Mouse (Mus musculus): ENCODE data around the gene Gm10153.
A peak's percentile ranks its signal among the peaks of the same experiment; 100 is the strongest.
"Not testable (repeated sequence)": the region's sequence is repeated elsewhere in the genome, so short reads cannot be mapped to it uniquely, and the experiment has no call there.

Gm10153 gene

DNA sequence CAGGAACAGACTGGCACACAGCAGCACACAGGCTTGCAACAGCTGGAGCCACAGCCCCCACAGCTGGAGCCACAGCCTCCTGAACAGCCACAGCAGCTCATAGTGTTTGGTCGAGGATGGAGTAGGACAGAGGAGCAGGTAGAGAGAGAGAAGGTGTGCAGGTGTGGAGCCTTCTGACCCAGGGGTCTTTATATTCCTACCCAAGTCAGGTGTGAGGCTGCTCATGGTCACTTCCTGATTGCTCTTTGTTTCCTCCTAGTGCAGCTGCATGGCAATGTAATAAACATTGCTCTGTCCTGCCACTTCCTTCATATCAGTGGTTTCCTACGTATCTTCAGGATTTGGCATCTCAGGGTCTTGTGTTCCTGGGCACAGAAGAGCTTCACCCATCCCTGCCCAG lies at the start of gene Gm10153:
TSS of gene Gm10153 (minus strand) at position 101 of the 400 bp plus-strand sequence.
- no peak for DNase-seq (ENCODE audit: low read depth, low spot score)

DNA sequence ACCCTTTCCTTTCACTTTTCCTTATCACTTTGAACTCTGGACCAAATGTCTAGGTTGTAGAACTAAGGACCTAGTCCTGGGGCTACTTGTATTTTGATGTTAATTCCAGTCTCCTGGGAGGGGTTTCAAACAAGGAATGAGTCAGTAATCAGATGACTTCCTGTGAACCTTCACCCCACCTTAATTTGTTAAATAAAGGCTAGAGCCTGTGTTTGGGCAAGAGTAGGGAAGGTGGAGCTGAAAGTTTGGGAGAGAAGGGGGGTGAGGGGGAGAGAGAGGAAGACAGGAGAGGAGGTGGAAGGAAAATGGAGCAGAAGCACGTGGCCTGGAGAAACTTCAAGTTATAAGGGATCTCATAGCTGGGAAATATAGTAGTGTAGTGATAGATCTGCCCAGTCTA lies 41.4 kb upstream of the Gm10153 start:
- DNase-seq (ENCODE audit: low read depth, low spot score) = no peak

DNA sequence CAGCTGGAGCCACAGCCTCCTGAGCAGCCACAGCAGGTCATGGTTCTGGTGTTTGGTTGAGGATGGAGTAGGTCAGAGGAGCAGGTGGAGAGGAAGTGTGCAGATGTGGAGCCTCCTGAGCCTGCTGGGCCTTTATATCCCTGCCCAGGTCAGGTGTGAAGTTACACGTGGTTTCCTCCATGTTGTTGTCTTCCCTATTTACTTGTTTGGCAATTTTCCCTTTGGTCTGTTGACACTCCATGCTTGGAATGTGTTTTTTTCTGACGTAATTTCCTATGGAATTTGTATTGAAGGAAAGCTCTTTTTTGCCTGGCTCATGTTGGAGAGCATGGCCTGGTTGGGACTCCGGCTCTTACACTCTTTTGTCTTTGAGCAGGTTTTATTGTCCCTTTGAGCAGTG lies 39.7 kb upstream of the Gm10153 start, which contains the start of gene Krtap5-5:
TSS of gene Krtap5-5 (minus strand) at position 101 of the 400 bp plus-strand sequence.
- not testable (repeated sequence) for DNase-seq (ENCODE audit: low read depth, low spot score)

DNA sequence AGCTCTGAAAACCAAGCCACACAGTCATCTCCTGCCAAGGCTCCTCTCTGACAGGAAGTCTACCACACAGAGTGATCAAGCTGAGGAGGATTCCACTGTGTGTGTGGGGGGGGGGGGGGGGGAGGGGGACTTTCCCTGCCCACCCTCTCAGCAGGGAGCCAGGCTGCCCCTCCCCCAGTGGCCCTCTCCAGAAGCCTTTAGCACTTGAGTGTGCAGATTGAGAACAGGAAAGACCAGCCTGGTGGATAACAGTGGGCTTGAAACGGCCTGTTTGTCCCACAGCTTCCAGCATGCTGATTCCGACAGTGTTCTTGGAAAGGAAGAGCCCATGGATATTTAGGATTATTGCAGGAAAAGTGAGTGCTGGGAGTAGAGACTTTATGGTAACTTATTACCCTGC lies 34.3 kb upstream of the Gm10153 start:
- DNase-seq (ENCODE audit: low read depth, low spot score) = no peak

DNA sequence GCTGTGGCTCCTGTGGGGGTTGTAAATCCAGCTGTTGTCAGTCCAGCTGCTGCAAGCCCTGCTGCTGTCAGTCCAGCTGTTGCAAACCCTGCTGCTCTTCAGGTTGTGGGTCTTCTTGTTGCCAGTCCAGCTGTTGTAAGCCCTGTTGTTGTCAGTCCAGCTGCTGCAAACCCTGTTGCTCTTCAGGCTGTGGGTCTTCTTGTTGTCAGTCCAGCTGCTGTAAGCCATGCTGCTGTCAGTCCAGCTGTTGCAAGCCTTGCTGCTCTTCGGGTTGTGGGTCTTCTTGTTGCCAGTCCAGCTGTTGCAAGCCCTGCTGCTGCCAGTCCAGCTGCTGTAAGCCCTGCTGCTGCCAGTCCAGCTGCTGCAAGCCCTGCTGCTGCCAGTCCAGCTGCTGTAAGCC lies 21.9 kb upstream of the Gm10153 start:
- not testable (repeated sequence) for DNase-seq (ENCODE audit: low read depth, low spot score)

DNA sequence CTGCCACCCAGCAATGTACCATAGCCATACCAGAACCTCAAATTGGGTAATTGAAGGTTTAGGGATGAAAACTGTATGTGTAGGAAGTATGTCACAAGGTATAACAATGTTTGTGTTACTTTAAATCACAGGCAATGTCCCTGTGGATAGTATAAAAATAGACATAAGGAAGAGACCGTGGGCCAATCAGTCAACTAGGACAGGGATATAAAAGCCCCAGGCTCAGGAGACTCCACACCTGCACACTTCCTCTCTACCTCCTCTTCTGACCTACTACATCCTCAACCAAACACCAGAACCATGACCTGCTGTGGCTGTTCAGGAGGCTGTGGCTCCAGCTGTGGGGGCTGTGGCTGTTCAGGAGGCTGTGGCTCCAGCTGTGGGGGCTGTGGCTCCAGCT lies 21.4 kb upstream of the Gm10153 start, which contains the start of gene Gm7579:
TSS of gene Gm7579 (plus strand) at position 301 of the 400 bp plus-strand sequence.
- no peak for DNase-seq (ENCODE audit: low read depth, low spot score)

DNA sequence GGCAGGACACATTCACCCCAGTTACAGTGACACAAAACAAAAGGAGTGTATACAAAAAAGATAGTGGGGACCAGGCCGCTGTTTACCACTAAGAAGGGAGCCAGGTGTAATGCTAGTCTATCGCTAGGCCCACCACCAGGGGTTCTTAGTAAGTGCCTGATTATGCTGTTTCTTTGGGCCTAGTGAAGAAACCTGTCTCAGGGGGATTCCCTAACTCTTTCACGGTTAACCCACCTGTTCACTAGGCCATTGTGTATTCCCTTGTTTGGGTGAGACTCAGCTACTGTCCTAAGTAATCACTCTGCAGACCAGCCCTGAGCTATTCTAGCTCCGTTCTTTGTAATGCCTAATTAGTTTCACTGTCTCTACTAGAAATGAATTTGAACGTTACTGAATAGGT lies 16.7 kb upstream of the Gm10153 start:
- DNase-seq (ENCODE audit: low read depth, low spot score) = not testable (repeated sequence)

DNA sequence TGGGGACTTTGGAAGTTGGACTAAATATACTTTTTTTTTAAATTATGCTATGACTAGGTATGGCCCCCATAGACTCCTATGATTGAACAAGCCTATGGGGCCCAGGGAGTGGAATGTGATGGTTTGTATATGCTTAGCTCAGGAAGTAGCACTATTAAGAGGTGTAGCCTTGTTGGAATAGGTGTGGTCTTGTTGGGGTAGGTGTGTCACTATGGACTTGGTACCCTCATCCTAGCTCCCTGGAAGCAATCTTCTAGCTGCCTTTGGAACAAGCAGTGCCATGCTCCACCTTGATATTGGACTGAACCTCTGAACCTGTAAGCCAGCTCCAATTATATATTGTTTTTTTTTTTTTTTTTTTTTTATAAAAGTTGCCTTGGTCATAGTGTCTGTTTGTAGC lies 15.3 kb upstream of the Gm10153 start:
- DNase-seq (ENCODE audit: low read depth, low spot score) = no peak

DNA sequence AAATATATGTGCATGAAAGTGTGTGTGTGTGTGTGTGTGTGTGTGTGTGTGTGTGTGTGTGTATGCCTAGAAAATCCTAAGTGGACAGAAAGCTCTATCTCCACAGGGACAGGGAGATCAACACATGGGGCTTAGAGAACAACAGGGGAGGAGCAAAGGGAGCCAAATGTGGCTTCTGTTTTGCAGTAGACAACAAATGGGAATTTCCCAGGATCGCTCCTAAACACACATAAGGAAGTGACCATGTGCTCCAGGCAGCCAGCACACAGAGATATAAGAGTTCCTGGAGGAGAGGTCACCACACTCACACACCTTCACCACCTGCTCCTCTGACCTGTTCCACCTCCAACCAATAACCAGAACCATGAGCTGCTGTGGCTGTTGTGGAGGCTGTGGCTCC lies 10.9 kb upstream of the Gm10153 start, which contains the start of gene Krtap5-3:
TSS of gene Krtap5-3 (plus strand) at position 301 of the 400 bp plus-strand sequence.
- no peak for DNase-seq (ENCODE audit: low read depth, low spot score)

DNA sequence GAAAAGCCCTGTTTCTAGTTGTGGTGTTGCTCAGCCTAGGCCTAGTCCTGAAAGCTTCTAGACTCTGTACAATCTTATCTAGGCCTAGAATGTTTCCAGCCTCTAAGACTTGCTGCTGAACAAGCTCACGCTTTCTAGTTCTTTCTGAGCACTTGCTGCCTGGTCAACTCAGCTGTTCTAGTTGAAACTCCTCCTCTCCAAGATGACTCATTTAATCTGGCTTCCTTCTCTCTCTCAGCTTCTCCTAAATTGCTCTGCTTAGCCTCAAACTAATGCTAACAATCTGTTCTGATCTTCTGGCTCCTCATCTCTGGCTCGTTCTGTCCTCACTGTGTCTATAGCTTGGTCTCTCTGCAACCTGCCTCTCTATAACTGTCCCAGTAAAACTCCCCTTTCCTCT lies 8.6 kb upstream of the Gm10153 start:
- DNase-seq (ENCODE audit: low read depth, low spot score) = no peak

DNA sequence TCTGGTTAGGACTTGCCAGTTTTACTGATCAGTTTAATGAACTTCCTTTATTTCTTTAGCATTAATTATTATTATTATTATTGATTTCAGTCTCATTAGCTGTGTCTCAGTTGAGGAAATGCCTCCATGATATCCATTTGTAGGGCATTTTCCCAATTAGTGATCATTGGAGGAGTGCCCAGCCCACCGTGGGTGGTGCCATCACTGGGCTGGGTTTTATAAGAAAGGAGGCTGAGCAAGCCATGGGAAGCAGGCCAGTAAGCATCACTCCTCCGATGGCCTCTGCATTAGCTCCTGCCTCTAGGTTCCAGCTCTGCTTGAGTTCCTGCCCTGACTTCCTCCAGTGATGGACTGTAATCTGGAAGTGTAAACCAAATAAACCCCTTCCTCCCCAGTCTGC lies 2.0 kb downstream of the Gm10153 start:
- no peak for DNase-seq (ENCODE audit: low read depth, low spot score)

DNA sequence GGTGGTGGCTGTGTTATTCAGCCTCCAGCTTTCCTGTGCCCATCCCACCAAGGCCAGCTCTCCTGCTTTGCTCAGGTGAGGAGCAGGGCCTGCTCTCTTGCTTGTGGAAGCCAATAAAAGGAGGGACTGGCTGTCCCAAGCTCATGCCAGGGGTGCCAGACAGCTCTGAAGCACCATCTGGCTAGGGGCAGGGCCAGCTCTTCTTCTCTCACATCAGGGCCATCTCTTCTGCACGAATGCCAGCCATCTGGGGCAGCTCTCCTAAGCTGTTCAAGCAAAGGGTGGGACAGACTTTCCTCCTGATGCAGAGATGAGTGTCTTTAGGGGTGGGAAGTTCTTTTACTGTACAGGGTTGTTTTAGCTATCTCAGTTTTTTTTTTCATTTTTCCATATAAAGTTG lies 9.2 kb downstream of the Gm10153 start:
- no peak for DNase-seq (ENCODE audit: low read depth, low spot score)

DNA sequence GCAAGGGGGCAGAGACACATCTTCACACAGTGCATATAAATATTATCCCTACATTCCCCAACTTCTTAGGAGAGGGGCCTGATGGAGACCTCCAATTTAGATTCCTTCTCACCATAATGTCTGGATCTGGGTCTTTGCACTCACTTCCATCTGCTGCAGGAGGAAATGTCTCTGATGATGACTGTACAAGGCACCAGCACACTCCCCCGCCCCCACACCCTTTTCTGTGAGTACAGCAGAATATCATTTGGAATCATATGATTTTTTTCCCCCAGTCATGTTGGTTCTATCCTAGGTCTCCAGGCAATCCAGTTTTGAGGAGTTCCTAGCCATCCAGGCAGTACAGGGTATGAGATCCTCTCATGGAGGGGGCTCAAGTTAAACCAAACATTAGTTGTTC lies 11.5 kb downstream of the Gm10153 start:
- DNase-seq (ENCODE audit: low read depth, low spot score) = no peak

DNA sequence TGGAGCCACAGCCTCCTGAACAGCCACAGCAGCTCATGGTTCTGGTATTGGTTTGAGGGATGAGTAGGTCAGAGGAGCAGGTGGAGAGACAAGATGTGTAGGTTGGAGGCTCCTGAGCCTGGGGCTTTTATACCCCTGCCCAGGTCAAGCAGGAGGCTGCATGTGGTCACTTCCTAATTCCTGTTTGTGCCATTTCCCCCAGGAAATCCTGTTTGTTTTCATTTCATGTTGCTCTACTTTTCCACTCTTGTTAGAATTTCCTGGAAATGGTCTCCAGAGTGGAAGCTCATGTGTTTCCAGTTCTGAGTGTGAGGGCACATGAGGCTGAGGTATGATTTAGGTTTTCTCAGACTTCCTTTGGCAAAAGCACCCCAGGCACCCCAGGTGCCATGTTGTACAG lies 14.3 kb downstream of the Gm10153 start, which contains the start of gene Krtap5-2:
TSS of gene Krtap5-2 (minus strand) at position 101 of the 400 bp plus-strand sequence.
- DNase-seq (ENCODE audit: low read depth, low spot score) = not testable (repeated sequence)

DNA sequence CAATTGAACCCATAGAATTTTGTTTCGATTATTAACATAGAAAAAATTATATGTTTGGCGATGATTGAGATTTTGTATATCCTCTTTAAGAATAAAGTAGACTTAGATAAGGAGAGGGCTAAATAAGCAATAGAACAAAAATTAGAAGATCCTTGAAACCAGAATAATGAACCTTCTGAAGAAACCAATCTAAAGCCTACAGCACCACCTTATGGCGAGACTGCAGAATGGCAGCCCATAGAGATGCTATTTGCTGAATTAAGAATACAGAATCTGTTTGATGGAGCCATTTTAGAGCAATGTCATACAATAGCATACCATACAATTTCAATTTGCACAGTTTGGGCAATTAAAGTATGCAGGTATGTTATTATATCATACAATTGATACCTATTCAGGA lies 20.4 kb downstream of the Gm10153 start:
- no peak for DNase-seq (ENCODE audit: low read depth, low spot score)

DNA sequence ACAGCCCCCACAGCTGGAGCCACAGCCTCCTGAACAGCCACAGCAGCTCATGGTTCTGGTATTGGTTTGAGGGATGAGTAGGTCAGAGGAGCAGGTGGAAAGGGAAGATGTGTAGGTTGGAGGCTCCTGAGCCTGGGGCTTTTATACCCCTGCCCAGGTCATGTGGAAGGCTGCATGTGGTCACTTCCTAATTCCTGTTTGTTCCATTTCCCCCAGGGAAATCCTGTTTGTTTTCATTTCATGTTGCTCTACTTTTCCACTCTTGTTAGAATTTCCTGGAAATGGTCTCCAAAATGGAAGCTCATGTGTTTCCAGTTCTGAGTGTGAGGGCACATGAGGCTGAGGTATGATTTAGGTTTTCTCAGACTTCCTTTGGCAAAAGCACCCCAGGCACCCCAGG lies 24.6 kb downstream of the Gm10153 start, which contains the start of gene Gm4553:
TSS of gene Gm4553 (minus strand) at position 101 of the 400 bp plus-strand sequence.
- DNase-seq (ENCODE audit: low read depth, low spot score) = not testable (repeated sequence)

DNA sequence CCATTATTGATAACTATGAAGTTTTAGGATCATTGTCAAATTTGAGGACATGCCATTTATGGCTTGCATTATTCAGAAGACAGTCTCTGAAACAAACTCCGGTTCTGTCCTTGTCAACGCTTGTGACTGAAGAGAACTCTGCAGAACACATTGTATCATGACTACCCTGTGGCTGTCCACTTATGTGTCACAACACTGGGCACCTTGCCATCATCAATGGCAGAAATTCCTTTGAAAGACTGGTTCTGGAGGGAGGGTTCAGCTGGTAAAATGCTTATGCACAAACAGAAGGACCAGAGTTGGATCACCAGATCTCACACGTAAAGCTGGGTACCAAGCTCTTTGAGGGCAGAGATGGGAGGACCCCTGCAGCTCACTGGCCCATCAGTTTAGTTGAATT lies 30.8 kb downstream of the Gm10153 start:
- DNase-seq (ENCODE audit: low read depth, low spot score) = no peak

DNA sequence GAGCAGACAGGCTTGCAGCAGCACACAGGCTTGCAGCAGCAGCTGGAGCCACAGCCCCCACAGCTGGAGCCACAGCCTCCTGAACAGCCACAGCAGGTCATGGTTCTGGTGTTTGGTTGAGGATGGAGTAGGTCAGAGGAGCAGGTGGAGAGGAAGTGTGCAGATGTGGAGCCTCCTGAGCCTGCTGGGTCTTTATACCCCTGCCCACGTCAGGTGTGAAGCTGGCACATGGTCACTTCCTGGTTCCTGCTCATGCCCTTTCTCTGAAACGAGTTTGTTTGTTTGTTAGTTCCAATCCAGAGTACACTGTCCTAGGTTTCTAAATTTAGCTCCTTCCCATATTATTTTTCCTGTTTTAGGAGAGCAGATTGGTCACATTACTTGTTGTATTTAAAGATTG lies 33.2 kb downstream of the Gm10153 start, which contains the start of gene Gm29735:
TSS of gene Gm29735 (minus strand) at position 101 of the 400 bp plus-strand sequence.
- not testable (repeated sequence) for DNase-seq (ENCODE audit: low read depth, low spot score)

DNA sequence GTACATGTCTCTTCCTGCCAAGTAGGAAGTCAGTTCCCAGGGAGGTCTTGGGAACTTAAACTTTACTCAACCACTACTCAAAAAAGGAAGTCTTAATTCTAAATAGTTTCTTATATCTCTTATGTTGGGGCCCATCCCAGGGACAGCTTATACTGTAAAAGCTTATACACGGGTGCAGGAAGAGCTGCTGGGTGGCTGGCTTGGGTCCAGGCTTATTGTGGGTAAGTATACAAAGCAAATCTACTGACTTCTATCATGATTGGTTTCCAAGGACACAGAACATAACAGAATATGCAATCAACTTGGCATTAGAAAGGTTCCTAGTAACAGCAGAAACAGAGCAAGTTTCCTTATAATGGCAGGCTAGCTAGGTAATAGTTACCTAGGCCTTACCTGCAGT lies 34.9 kb downstream of the Gm10153 start:
- no peak for DNase-seq (ENCODE audit: low read depth, low spot score)

DNA sequence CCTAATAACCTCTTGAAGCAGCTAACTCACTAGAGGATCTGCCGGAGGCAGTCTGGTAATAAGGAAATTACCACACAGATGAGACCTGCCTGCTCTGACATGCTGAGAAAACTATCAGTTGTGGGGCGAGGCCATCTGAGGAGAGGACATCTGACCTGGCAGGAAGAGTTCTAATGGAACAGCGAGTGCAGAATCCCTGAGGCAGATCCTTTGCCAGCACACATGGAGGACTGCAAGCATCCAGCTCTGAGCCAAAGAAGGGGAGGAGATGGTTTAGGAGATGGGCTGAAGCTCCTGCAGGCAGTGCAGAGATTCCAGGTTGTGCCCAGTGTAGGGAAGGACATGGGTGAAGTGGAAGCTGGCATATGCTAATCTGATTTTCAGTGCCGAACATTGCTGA lies 38.0 kb downstream of the Gm10153 start:
- DNase-seq (ENCODE audit: low read depth, low spot score) = no peak

DNA sequence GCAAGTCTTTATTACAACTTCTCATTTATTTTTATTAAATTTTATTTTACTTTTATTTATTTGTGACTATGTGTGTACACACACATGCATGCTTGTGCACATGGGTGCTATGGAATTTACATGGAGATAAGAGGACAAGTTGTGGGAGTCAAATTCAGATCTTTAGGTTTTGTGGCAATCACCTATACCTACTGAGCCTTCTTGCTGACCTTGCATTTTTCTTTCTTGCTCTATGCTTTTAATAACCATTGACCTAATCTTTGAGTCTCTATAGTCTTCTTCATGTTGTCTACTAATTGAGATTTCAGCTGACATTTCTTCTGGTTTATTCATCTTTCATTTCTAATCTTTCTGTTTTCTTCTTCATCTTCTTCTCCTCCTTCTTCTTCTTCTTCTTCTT lies 41.6 kb downstream of the Gm10153 start:
- no peak for DNase-seq (ENCODE audit: low read depth, low spot score)

DNA sequence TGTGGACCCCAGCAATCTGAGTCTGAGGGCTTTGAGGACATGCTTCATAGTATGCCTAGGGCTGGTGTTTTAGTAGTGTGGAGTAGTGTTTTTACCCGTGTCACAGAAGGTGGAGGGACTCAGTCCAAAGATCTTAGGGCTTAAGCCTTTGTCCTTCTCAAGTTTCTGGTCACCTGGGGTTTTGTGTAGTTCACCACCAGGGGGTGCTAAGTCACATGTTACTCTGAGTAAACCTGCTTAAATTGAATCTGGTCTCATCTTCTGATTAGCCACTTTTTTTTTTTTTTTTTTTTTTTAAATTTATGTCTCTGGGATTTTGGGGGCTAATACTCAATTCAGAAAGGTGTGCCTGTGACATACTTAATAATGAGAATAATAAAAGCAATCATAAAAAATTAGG lies 44.2 kb downstream of the Gm10153 start:
- DNase-seq (ENCODE audit: low read depth, low spot score) = peak; percentile 40

DNA sequence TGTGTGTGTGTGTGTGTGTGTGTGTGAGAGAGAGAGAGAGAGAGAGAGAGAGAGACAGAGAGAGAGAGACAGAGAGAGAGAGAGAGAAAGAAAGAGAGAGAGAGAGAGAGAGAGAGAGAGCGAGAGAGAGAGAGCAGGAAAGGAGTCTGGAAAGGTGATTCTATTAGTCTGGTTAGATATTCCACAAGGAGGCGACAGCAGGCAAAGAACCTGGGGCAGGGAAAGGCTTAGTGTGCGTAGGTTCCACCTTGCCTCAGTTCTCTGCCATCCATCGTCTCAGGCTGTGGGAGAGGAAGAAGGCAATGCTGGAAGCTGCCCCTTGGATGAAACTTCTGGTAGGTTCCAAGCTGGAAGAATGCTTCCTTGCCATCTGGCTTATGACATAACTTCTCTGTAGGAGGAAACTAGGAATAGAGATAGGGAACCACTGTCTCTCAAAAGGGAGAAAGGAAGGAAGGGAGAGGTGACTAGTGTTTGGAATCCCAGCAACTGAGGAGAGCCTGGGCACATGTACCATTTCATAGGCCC lies 44.7 kb downstream of the Gm10153 start:
- no peak for DNase-seq (ENCODE audit: low read depth, low spot score)

DNA sequence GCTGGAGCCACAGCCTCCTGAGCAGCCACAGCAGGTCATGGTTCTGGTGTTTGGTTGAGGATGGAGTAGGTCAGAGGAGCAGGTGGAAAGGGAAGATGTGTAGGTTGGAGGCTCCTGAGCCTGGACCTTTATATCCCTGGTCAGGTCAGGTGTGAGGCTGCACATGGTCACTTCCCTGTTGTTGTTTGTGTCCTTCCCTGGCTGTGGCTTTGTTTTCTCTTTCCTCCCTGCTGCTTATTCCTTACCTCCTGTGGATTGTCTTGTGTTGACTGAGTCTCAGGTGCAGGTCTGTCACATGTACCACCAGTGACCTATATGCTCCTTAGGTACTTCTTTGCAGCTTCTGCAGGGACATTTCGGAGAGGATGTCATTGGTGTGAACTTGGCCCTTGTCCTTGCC lies 45.7 kb downstream of the Gm10153 start, which contains the start of gene Gm45337:
TSS of gene Gm45337 (minus strand) at position 101 of the 400 bp plus-strand sequence.
- no peak for DNase-seq (ENCODE audit: low read depth, low spot score)

Data from embryo, embryonic 11.5 days (tissue).